In genomic region chr19:34289948-34290789, GRCm38 (mm10) we compare ENCODE assay signal across 8 mouse cellular contexts. TPM values are rescaled to one million over a fixed set of nuclear protein-coding genes. Genes with fewer than 3 reads are reported as not detected.
A peak's percentile ranks its signal among the peaks of the same experiment; 100 is the strongest.
DNase-seq lines count a peak whose midpoint lies in the region; TF ChIP-seq lines count a peak whose summit lies in the region.

Fas (plus strand) TSS chr19:34290666.

- TF ChIP-seq POLR2A in bone marrow macrophage, adult 2 months (IDR thresholded peaks at IDR 0.05; ENCODE audit: borderline replicate concordance, low read depth, low read length), result no peak

- peak within 1 kb of the TSS; percentile 30 for H3K27ac ChIP-seq in bone marrow macrophage, adult 2 months (ENCODE audit: insufficient read depth, low read depth, low read length)
- H3K27ac ChIP-seq in hindbrain, embryonic 10.5 days, result peak within 1 kb of the TSS; percentile 40; the same call in 1 of the 2 replicates

- H3K4me1 ChIP-seq in bone marrow macrophage, adult 2 months (ENCODE audit: control insufficient read depth, insufficient read depth, low read length), result peaks cover 33% of the 10 kb centered on the region
- H3K4me1 ChIP-seq in hindbrain, embryonic 10.5 days (replicated peaks), result peaks cover 16% of the 10 kb centered on the region

- peak within 1 kb of the TSS; percentile 81 for H3K4me3 ChIP-seq in bone marrow macrophage, adult 2 months (ENCODE audit: insufficient read depth, low read length)
- peak within 1 kb of the TSS; percentile 56 for H3K4me3 ChIP-seq in hindbrain, embryonic 10.5 days

- H3K36me3 ChIP-seq in hindbrain, embryonic 10.5 days, result no peaks in the 10 kb centered on the region

- TF ChIP-seq CTCF in bone marrow macrophage, adult 2 months (IDR thresholded peaks at IDR 0.05; ENCODE audit: low read depth, low read length), result no peak

- 4% methylated on average over 19 of the region's 19 CpGs for WGBS in hindbrain, embryonic 10.5 days

- no peaks in the 10 kb centered on the region for H3K9me3 ChIP-seq in hindbrain, embryonic 10.5 days

- DNase-seq in CD8-positive naive resting alpha-beta T cell, adult 2 months (ENCODE audit: low read depth in 2 of 2, low spot score in 2 of 2), result peak; percentile 46 to 61
- DNase-seq in frontal cortex, postnatal 10 days (ENCODE audit: low spot score in 2 of 2), result peak; percentile 13 to 26
- peak; percentile 46 for DNase-seq in hindbrain, embryonic 10.5 days (ENCODE audit: low spot score)
- peak; percentile 4 for DNase-seq in left cerebral cortex, adult 11 months (ENCODE audit: low spot score)
- peak; percentile 95 for DNase-seq in lung, postnatal 36 days
- DNase-seq in ovary, postnatal 36 days (ENCODE audit: low spot score), result peak; percentile 77
- DNase-seq in thymus, postnatal 14 days, result peak; percentile 91

- peaks cover 19% of the 10 kb centered on the region; the same call in 1 of the 2 replicates for H3K27me3 ChIP-seq in hindbrain, embryonic 10.5 days (ENCODE audit: insufficient read depth, poor library complexity, severe bottlenecking)

RNA-seq across cellular contexts. Expression of gene Fas, which starts in this region (rescaled TPM):
- 18.6 and 21.7 TPM in 2 replicates for polyA plus RNA-seq in bone marrow macrophage, adult 2 months (2012; ENCODE audit: insufficient read depth, insufficient read length, missing spikeins)
- polyA plus RNA-seq in hindbrain, embryonic 10.5 days (2016; fragmentation: Nextera tagmentation; extraction: Ambion mirVana), result 0.15 and 0.31 TPM in 2 replicates

Comparison
In these comparisons a context has a peak if more than half of its experiments do, and no peak if none do; other contexts are left out.
1. Peak in every context shown above with its lines: DNase-seq, H3K4me3 ChIP-seq and H3K27ac ChIP-seq.
2. RNA of gene Fas (polyA plus RNA-seq): 18.6 to 21.7 TPM in bone marrow macrophage, adult 2 months; 0.15 to 0.31 TPM in hindbrain, embryonic 10.5 days; every median in the first group is over 10 times any median in the second.
3. Peak in DNase-seq, H3K4me3 ChIP-seq and H3K27ac ChIP-seq in hindbrain, embryonic 10.5 days; RNA of the gene not detected or under 1 TPM.
4. DNase-seq: peak in every context shown above with its lines; median percentile 95 in lung, postnatal 36 days; 91 in thymus, postnatal 14 days; 77 in ovary, postnatal 36 days; 54 in CD8-positive naive resting alpha-beta T cell, adult 2 months; 46 in hindbrain, embryonic 10.5 days; 20 in frontal cortex, postnatal 10 days; 4 in left cerebral cortex, adult 11 months.